Mouse (Mus musculus) limb, embryonic 14.5 days (tissue): ENCODE results near the gene Omp. TPM values are rescaled to one million over a fixed set of nuclear protein-coding genes. Genes with fewer than 3 reads are reported as not detected.
A peak's percentile ranks its signal among the peaks of the same experiment; 100 is the strongest.

Experiments used
- ATAC-seq: fragments of 200-750 bp; cut with Nextera tagmentation; 2 replicates; pipeline ENCODE4 v1.8.0; 2017; ENCODE audit warnings: low read depth, moderate number of reproducible peaks, moderate TSS enrichment; ENCODE audit not compliant: low FRiP score
- DNase-seq: peaks from one replicate; pipeline ENCODE4 v3.0.0-alpha.2; 2015; ENCODE audit warnings: low spot score
- H3K27ac ChIP-seq: fragments of 300-500 bp; sonication (generic); replicated peaks from 2 replicates; pipeline ENCODE4 v1.5.1; 2014; ENCODE audit warnings: low read depth, mild to moderate bottlenecking, low read length, moderate library complexity, mixed read lengths
- H3K27me3 ChIP-seq: fragments of 300-500 bp; sonication (generic); 2 replicates; pipeline ENCODE4 v1.6.1; 2014; ENCODE audit warnings: low read length, mixed read lengths; ENCODE audit not compliant: control insufficient read depth, insufficient read depth
- H3K36me3 ChIP-seq: fragments of 300-500 bp; sonication (generic); 2 replicates; pipeline ENCODE4 v1.6.1; 2014; ENCODE audit warnings: mild to moderate bottlenecking, low read length, moderate library complexity, mixed read lengths; ENCODE audit not compliant: control insufficient read depth, insufficient read depth
- H3K4me1 ChIP-seq: fragments of 300-500 bp; sonication (generic); 2 replicates; pipeline ENCODE4 v1.6.1; 2014; ENCODE audit warnings: antibody characterized with exemption, low read length, mixed read lengths; ENCODE audit not compliant: control insufficient read depth, insufficient read depth
- H3K4me2 ChIP-seq: fragments of 300-500 bp; sonication (generic); replicated peaks from 2 replicates; pipeline ENCODE4 v1.6.1; 2014; ENCODE audit warnings: low read depth, mild to moderate bottlenecking, low read length, moderate library complexity; ENCODE audit not compliant: severe bottlenecking
- H3K4me3 ChIP-seq: fragments of 300-500 bp; sonication (generic); replicated peaks from 2 replicates; pipeline ENCODE4 v1.5.1; 2014; ENCODE audit warnings: low read length
- H3K9ac ChIP-seq: fragments of 300-500 bp; sonication (generic); 2 replicates; pipeline ENCODE4 v1.6.1; 2014; ENCODE audit warnings: mild to moderate bottlenecking, low read depth, low read length, moderate library complexity; ENCODE audit not compliant: severe bottlenecking
- H3K9me3 ChIP-seq: fragments of 300-500 bp; sonication (generic); 2 replicates; pipeline ENCODE4 v1.6.1; 2016; ENCODE audit warnings: low read length; ENCODE audit not compliant: control insufficient read depth
- POLR2A ChIP-seq: fragments of 200-500 bp; IDR thresholded peaks from 2 replicates; pipeline ENCODE4 v1.8.0; 2012; ENCODE audit warnings: inconsistent platforms, mild to moderate bottlenecking, moderate library complexity, borderline replicate concordance; ENCODE audit not compliant: insufficient read depth, insufficient read length; ENCODE audit errors: extremely low read depth
- WGBS: fragments of 180-500 bp; shearing (Covaris S2); extraction: QIAGEN DNeasy Blood & Tissue Kit; methylation state at CpG from one replicate; pipeline ENCODE4 v1.1.7; 2014; 5-methylcytosine and 5-hydroxymethylcytosine counted together
- polyA plus RNA-seq, 2 experiments: library from polyadenylated mRNA; depleted of rRNA in 1 of 2; stranded (reverse) in 1 of 2; unstranded in 1 of 2; fragments of >200 nt; fragmentation: Nextera tagmentation in 1 of 2; extraction: Ambion mirVana in 1 of 2; gene quantifications; 2 replicates each; pipeline versions ENCODE4 v1.2.1 to v1.2.3; 2012 to 2014

Omp gene
- polyA plus RNA-seq, 2 experiments: 0.17 to 0.25 TPM

DNA sequence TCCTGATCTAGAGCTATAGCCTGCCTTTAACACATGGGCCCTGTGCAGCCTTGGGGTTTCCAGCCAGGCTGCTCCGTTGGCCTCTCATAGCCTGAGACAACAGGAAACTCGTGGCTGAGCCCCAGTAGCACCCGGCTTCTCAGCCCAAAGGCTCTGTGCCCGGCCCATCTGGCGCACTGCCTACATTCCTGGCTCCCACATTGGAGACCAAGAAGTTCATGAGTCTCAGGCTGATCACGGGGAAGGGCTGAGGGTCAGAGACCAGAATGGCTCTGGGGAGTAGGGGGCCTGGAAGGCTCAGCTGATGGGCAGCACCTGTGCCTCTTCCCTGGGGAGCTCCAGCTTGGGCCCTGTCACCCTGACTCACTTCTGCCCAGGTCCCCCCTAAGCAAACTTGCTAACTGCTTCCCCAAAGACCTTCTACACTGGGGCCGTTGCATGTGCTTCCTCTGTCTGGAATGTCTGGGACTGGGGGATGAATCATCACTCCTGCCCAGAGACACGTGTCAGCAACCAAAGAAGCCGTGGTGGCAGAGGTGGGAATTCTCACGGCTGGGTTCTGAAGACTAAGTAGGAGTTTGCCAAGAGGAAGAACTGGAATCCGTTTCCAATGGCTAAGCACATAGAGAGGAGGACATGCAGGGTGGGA is 28.2 kb downstream of the Omp start:
- TF ChIP-seq POLR2A: no peak
- H3K4me3 ChIP-seq: no peak overlapping the region
- no peak for ATAC-seq
- WGBS: 42% methylated on average over 11 of the region's 11 CpGs
- peak overlapping the region; percentile 25; the same call in 1 of the 2 replicates for H3K9ac ChIP-seq
- DNase-seq: peak; percentile 26
- H3K36me3 ChIP-seq: no peaks in the 10 kb centered on the region
- H3K27me3 ChIP-seq: no peaks in the 10 kb centered on the region
- no peaks in the 10 kb centered on the region for H3K4me1 ChIP-seq
- no peak overlapping the region for H3K4me2 ChIP-seq
- no peaks in the 10 kb centered on the region for H3K9me3 ChIP-seq
- no peak overlapping the region for H3K27ac ChIP-seq

- no peaks in the 10 kb centered on the region for H3K27me3 ChIP-seq
- H3K9me3 ChIP-seq: no peaks in the 10 kb centered on the region
- H3K36me3 ChIP-seq: no peaks in the 10 kb centered on the region
- H3K27ac ChIP-seq: no peak overlapping the region
- ATAC-seq (no peak), DNase-seq (no peak)
- TF ChIP-seq POLR2A: no peak
- H3K4me1 ChIP-seq: peaks cover 9% of the 10 kb centered on the region
- H3K4me2 ChIP-seq: no peak overlapping the region
- H3K4me3 ChIP-seq: no peak overlapping the region
- 68% methylated on average over 6 of the region's 6 CpGs for WGBS
- H3K9ac ChIP-seq: no peak overlapping the region
Observed at GRCm38 (mm10) chr7:98114656-98115055, 30.6 kb downstream of the Omp start.

GRCm38 (mm10) chr7:98111233-98111632 is 34.1 kb downstream of the Omp start:
- WGBS: 5% methylated on average over 25 of the region's 25 CpGs
- H3K4me2 ChIP-seq: peak overlapping the region; percentile 59
- H3K9me3 ChIP-seq: no peaks in the 10 kb centered on the region
- peak overlapping the region; percentile 48 for H3K9ac ChIP-seq
- H3K36me3 ChIP-seq: no peaks in the 10 kb centered on the region
- H3K27ac ChIP-seq: no peak overlapping the region
- peaks cover 9% of the 10 kb centered on the region for H3K4me1 ChIP-seq
- DNase-seq (no peak), ATAC-seq (peak; percentile 17; the same call in 1 of the 2 replicates)
- no peaks in the 10 kb centered on the region for H3K27me3 ChIP-seq
- no peak for TF ChIP-seq POLR2A
- H3K4me3 ChIP-seq: peak overlapping the region; percentile 29

DNA sequence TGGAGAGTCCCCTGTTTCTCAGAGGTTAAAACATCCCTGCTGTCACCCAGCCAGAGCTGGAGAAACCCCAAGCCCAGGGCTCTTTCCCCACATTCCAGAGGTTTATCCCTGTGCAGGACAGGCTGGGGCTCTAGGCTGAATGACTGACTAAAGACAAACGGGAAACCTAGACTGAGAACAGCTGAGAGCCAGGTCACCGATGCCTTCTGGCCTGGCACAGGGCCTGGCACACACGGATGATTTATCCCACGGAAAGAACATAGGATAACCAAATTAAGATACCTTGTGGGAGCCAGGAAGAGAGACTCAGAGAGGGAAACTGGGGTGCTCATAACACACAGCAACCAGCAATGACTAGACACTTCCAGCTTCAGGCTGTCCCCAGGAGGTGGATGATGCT is 35.5 kb downstream of the Omp start:
- WGBS: 66% methylated on average over 4 of the region's 4 CpGs
- Histone ChIP-seq H3K36me3 (no peaks in the 10 kb centered on the region), H3K9ac (no peak overlapping the region), H3K4me3 (no peak overlapping the region), H3K4me2 (no peak overlapping the region), H3K4me1 (peaks cover 9% of the 10 kb centered on the region), H3K9me3 (no peaks in the 10 kb centered on the region), H3K27me3 (no peaks in the 10 kb centered on the region), H3K27ac (no peak overlapping the region)
- ATAC-seq (no peak), DNase-seq (no peak)
- TF ChIP-seq POLR2A: no peak

DNA sequence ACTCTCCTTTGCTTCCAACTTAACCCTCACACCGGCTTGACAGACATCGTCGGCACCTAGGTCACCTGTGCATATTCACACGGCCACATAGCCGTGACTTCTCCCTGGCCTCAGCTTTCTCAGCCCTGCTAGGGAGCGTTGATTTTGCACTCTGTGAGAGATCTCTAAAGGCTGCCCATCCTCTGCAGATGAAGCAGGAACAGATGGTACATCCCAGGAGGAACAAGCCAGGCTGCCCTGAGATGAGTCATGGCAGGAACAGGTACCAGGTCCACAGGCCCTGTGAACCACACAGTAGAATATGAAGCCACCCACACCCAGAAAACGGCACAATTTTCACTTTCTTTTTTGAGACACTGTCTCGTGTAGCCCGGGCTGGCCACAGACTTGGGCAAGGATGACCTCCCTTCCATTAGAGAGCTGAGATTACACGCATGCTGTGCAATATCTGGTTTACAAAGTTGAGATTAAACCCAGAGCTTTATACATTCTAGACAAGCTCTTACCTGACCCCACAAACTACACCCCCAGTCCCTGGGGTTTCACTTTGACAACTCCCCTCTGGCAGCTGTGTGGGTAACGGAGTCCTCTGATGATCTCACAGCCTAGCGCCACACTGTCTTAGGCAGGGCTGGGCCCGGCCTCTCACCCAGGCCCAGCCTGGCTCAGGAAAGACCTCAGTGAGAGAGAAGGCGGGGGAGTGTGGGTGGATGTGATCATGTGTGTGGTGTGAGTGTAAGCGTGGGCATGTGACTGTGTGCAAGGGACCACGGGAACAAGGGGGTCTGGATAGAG is 36.5 kb downstream of the Omp start:
- H3K9ac ChIP-seq: no peak overlapping the region
- no peaks in the 10 kb centered on the region for H3K27me3 ChIP-seq
- DNase-seq (no peak), ATAC-seq (no peak)
- no peaks in the 10 kb centered on the region for H3K9me3 ChIP-seq
- TF ChIP-seq POLR2A: no peak
- no peak overlapping the region for H3K4me2 ChIP-seq
- H3K4me3 ChIP-seq: no peak overlapping the region
- peaks cover 9% of the 10 kb centered on the region for H3K4me1 ChIP-seq
- 80% methylated on average over 16 of the region's 16 CpGs for WGBS
- H3K27ac ChIP-seq: no peak overlapping the region
- H3K36me3 ChIP-seq: no peaks in the 10 kb centered on the region
